Mouse (Mus musculus) adrenal gland, adult 18-20 months (tissue): ENCODE data around the gene Entpd2. TPM values are rescaled to one million over a fixed set of nuclear protein-coding genes. Genes with fewer than 3 reads are reported as not detected.
"Not testable (repeated sequence)": the region's sequence is repeated elsewhere in the genome, so short reads cannot be mapped to it uniquely, and the experiment has no call there.

Source experiments
- DNase-seq, 2 experiments: peaks; one replicate each; pipeline ENCODE4 v3.0.0; 2021 to 2022; ENCODE audit warnings: low spot score in 2 of 2
- total RNA-seq, 2 experiments: library from RNA; stranded (reverse); gene quantifications; 1 replicate in 1 of 2; 2 replicates in 1 of 2; pipeline ENCODE4 v1.2.3; 2021

The Entpd2 gene
- total RNA-seq, 2 experiments from 2014 or later: 3.2 to 8.3 TPM

DNA sequence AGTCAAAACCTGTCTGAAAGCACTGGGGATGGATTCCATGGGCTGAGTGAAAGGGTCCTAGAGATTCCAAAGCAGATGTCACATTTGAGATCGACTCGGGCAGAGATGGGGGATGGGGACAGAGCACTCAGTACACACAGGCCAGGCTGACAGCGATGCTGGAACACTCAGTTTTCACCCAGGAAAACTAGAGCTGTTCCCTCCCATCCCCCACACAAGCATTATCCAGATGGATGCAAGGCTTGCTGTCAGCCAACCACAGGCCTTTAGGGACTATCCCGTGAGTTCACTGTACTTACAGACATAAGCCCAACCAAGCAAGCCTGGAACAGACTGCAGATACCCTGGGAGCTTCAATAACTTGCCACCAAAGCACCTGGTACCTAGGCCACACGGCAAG is 4.4 kb upstream of the Entpd2 start:
- DNase-seq: no peak

GRCm38 (mm10) chr2:25394281-25395221 is 1.1 kb upstream of the Entpd2 start:
- DNase-seq: no peak

GRCm38 (mm10) chr2:25396597-25396983 is 916 bp downstream of the Entpd2 start:
- no peak for DNase-seq

- DNase-seq: no peak
Observed at GRCm38 (mm10) chr2:25397010-25397409, 1.3 kb downstream of the Entpd2 start.

DNA sequence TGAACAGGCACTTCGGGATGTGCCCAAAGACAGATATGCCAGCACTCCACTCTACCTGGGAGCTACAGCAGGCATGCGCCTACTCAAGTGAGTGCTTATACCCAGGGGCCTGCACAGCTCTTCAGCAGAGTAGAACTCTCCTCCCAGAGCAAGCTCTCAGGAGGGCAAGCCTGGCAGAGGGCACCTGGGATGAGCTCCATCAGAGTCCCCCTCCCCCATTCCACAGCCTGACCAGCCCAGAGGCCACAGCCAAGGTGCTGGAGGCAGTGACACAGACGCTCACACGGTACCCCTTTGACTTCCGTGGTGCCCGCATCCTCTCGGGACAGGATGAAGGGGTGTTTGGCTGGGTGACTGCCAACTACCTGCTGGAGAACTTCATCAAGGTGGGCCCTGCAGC is 2.4 kb downstream of the Entpd2 start:
- DNase-seq: no peak

- DNase-seq: no peak
Observed at GRCm38 (mm10) chr2:25399051-25399450, 3.4 kb downstream of the Entpd2 start, which contains the start of gene Npdc1. Npdc1 (plus strand) TSS chr2:25399351.

- no peak for DNase-seq
Observed at GRCm38 (mm10) chr2:25400291-25400690, 4.6 kb downstream of the Entpd2 start.

- peak; percentile 63 to 69 for DNase-seq
Observed at GRCm38 (mm10) chr2:25400764-25401163, 5.1 kb downstream of the Entpd2 start.

GRCm38 (mm10) chr2:25402377-25402971 is 6.8 kb downstream of the Entpd2 start:
- DNase-seq: peak; percentile 46 to 63

- DNase-seq: peak; percentile 68 to 73
Observed at GRCm38 (mm10) chr2:25402972-25403601, 7.4 kb downstream of the Entpd2 start.

GRCm38 (mm10) chr2:25403994-25404393 is 8.3 kb downstream of the Entpd2 start:
- no peak for DNase-seq

- DNase-seq: no peak
Observed at GRCm38 (mm10) chr2:25408908-25409307, 13.2 kb downstream of the Entpd2 start.

DNA sequence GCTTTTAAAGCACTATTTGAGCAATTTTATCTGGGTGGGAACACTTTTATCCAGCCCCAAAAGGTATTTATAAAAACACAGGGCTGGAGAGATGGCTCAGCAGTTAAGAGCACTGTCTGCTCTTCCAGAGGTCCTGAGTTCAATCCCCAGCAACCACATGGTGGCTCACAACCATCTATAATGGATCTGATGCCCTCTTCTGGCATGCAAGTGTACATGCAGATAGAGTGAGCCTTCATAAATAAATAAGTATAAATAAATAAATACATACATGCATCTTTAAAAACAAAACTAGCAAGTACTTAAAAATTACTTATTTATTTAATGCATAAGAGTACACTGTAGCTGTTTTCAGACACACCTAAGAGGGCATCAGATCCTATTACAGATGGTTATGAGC is 17.8 kb downstream of the Entpd2 start:
- not testable (repeated sequence) for DNase-seq

- no peak for DNase-seq
Observed at GRCm38 (mm10) chr2:25417426-25417825, 21.8 kb downstream of the Entpd2 start.

DNA sequence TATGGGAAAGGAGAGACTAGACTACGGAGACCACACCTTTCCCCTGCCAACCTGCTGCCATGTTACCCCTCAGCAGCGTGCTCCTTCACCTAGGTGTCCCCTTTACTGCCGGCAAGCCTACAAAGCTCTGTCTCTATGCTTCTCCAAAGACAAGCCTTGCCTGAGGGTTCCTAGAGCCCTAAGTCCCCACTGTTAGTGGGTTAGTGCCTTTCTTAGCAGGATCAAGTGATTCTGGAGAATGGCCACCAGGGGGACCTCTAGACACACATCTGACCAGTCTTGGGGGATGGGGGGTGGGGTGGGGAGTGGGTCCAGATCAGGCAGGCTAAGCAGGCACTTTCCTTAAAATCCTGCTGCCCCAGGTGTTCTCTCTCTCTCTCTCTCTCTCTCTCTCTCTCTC is 26.2 kb downstream of the Entpd2 start:
- DNase-seq: peak; percentile 32 to 42

GRCm38 (mm10) chr2:25422587-25423410 is 27.1 kb downstream of the Entpd2 start, which contains the start of gene Fut7:
Fut7 (plus strand) TSS chr2:25423267.
- no peak for DNase-seq

- DNase-seq: no peak
Observed at GRCm38 (mm10) chr2:25423626-25424025, 28.0 kb downstream of the Entpd2 start.

- no peak for DNase-seq
Observed at GRCm38 (mm10) chr2:25425481-25425880, 29.8 kb downstream of the Entpd2 start.

GRCm38 (mm10) chr2:25426721-25427191 is 31.1 kb downstream of the Entpd2 start:
- DNase-seq: peak; percentile 52 to 76

- DNase-seq: no peak
Observed at GRCm38 (mm10) chr2:25427256-25427655, 31.6 kb downstream of the Entpd2 start.
